Mouse (Mus musculus) liver, embryonic 16.5 days (tissue): ENCODE results near the gene Serf1. TPM values are rescaled to one million over a fixed set of nuclear protein-coding genes. Genes with fewer than 3 reads are reported as not detected.

Experiments used
- ATAC-seq: fragments of 200-750 bp; cut with Nextera tagmentation; 2 replicates; pipeline ENCODE4 v1.8.0; 2017; ENCODE audit warnings: low read depth, mild to moderate bottlenecking, moderate number of reproducible peaks, moderate library complexity
- H3K27ac ChIP-seq: fragments of 300-500 bp; sonication (generic); 2 replicates; pipeline ENCODE4 v1.5.1; 2014; ENCODE audit warnings: mild to moderate bottlenecking, low read length
- H3K27me3 ChIP-seq: fragments of 300-500 bp; sonication (generic); 2 replicates; pipeline ENCODE4 v1.6.1; 2014; ENCODE audit warnings: low read depth, low read length, mixed read lengths; ENCODE audit not compliant: control insufficient read depth, insufficient read depth
- H3K36me3 ChIP-seq: fragments of 300-500 bp; sonication (generic); 2 replicates; pipeline ENCODE4 v1.6.1; 2014; ENCODE audit warnings: mild to moderate bottlenecking; ENCODE audit not compliant: control insufficient read depth, insufficient read depth
- H3K4me1 ChIP-seq: fragments of 300-500 bp; sonication (generic); 2 replicates; pipeline ENCODE4 v1.6.1; 2014; ENCODE audit warnings: low read depth, low read length, mixed read lengths; ENCODE audit not compliant: control insufficient read depth
- H3K4me2 ChIP-seq: fragments of 300-500 bp; sonication (generic); 2 replicates; pipeline ENCODE4 v1.6.1; 2014; ENCODE audit warnings: low read depth, low read length, mixed read lengths
- H3K4me3 ChIP-seq: fragments of 300-500 bp; sonication (generic); 2 replicates; pipeline ENCODE4 v1.5.1; 2014; ENCODE audit warnings: low read depth, mild to moderate bottlenecking, low read length
- H3K9ac ChIP-seq: fragments of 300-500 bp; sonication (generic); 2 replicates; pipeline ENCODE4 v1.6.1; 2014; ENCODE audit warnings: low read depth, low read length
- H3K9me3 ChIP-seq: fragments of 300-500 bp; sonication (generic); replicated peaks from 2 replicates; pipeline ENCODE4 v1.6.1; 2016; ENCODE audit warnings: low read length; ENCODE audit not compliant: control insufficient read depth
- WGBS: fragments of 180-500 bp; shearing (Covaris S2); extraction: QIAGEN DNeasy Blood & Tissue Kit; methylation state at CpG from one replicate; pipeline ENCODE4 v1.1.7; 2014; ENCODE audit not compliant: insufficient replicate concordance; 5-methylcytosine and 5-hydroxymethylcytosine counted together
- polyA plus RNA-seq: library from polyadenylated mRNA; unstranded; fragments of >200 nt; fragmentation: Nextera tagmentation; extraction: Ambion mirVana; gene quantifications from 2 replicates; pipeline ENCODE4 v1.2.1, GENCODE M21; 2015

The Serf1 gene
- 15.3 and 16.1 TPM in 2 replicates for polyA plus RNA-seq

- Histone ChIP-seq H3K4me2 (peak within 1 kb of the TSS; percentile 97), H3K9me3 (no peaks in the 10 kb centered on the region), H3K36me3 (no peaks in the 10 kb centered on the region), H3K4me1 (peaks cover 13% of the 10 kb centered on the region), H3K4me3 (peak within 1 kb of the TSS; percentile 73), H3K27ac (no peak within 1 kb of the TSS; the same call in 1 of the 2 replicates), H3K9ac (peak within 1 kb of the TSS; percentile 71), H3K27me3 (no peaks in the 10 kb centered on the region; the same call in 1 of the 2 replicates)
- ATAC-seq: peak; percentile 40
- under 1% methylated on average over 75 of the region's 76 CpGs for WGBS
Observed at GRCm38 (mm10) chr13:100107652-100108472, at the start of gene Serf1. Gene Serf1 (plus strand): TSS chr13:100108012.

- Histone ChIP-seq H3K4me1 (no peaks in the 10 kb centered on the region), H3K27me3 (no peaks in the 10 kb centered on the region), H3K27ac (no peak overlapping the region), H3K4me2 (no peak overlapping the region), H3K4me3 (no peak overlapping the region), H3K36me3 (peaks cover 34% of the 10 kb centered on the region), H3K9me3 (no peaks in the 10 kb centered on the region), H3K9ac (no peak overlapping the region)
- 81% methylated on average over 3 of the region's 3 CpGs for WGBS
- ATAC-seq: no peak
Observed at GRCm38 (mm10) chr13:100063936-100064335, 43.9 kb upstream of the Serf1 start.

GRCm38 (mm10) chr13:100067821-100068220 is 40.0 kb upstream of the Serf1 start:
- Histone ChIP-seq H3K4me1 (no peaks in the 10 kb centered on the region), H3K9me3 (no peaks in the 10 kb centered on the region), H3K4me2 (no peak overlapping the region), H3K36me3 (peaks cover 37% of the 10 kb centered on the region), H3K27ac (no peak overlapping the region), H3K27me3 (no peaks in the 10 kb centered on the region), H3K4me3 (no peak overlapping the region), H3K9ac (no peak overlapping the region)
- 68% methylated on average over 6 of the region's 6 CpGs for WGBS
- no peak for ATAC-seq

GRCm38 (mm10) chr13:100071473-100071872 is 36.3 kb upstream of the Serf1 start:
- 73% methylated on average over 8 of the region's 8 CpGs for WGBS
- H3K4me1 ChIP-seq: no peaks in the 10 kb centered on the region
- H3K36me3 ChIP-seq: peaks cover 27% of the 10 kb centered on the region

GRCm38 (mm10) chr13:100098808-100099207 is 9.0 kb upstream of the Serf1 start:
- Histone ChIP-seq H3K9me3 (no peaks in the 10 kb centered on the region), H3K27me3 (no peaks in the 10 kb centered on the region), H3K36me3 (peaks cover 25% of the 10 kb centered on the region), H3K4me2 (no peak overlapping the region), H3K27ac (no peak overlapping the region), H3K4me1 (peaks cover 7% of the 10 kb centered on the region), H3K9ac (no peak overlapping the region), H3K4me3 (no peak overlapping the region)
- WGBS: 19% methylated on average over 6 of the region's 6 CpGs
- ATAC-seq: no peak

More at GRCm38 (mm10) chr13:100071473-100071872, 36.3 kb upstream of the Serf1 start:
- H3K4me3 ChIP-seq: no peak overlapping the region
- H3K27ac ChIP-seq: no peak overlapping the region
- no peak overlapping the region for H3K4me2 ChIP-seq
- H3K9me3 ChIP-seq: no peaks in the 10 kb centered on the region
- H3K9ac ChIP-seq: no peak overlapping the region
- no peaks in the 10 kb centered on the region for H3K27me3 ChIP-seq
- no peak for ATAC-seq

- H3K27me3 ChIP-seq: no peaks in the 10 kb centered on the region; the same call in 1 of the 2 replicates
- peak overlapping the region; percentile 92 for H3K9ac ChIP-seq
- peak; percentile 17 for ATAC-seq
- H3K27ac ChIP-seq: peak overlapping the region; percentile 55
- no peaks in the 10 kb centered on the region for H3K36me3 ChIP-seq
- H3K4me1 ChIP-seq: peaks cover 16% of the 10 kb centered on the region
- H3K4me2 ChIP-seq: peak overlapping the region; percentile 79
- 1% methylated on average over 15 of the region's 15 CpGs for WGBS
- no peaks in the 10 kb centered on the region for H3K9me3 ChIP-seq
- peak overlapping the region; percentile 93 for H3K4me3 ChIP-seq
Observed at GRCm38 (mm10) chr13:100103052-100103658, 4.7 kb upstream of the Serf1 start.

GRCm38 (mm10) chr13:100103748-100104254 is 4.0 kb upstream of the Serf1 start, which contains the start of gene Bdp1:
Gene Bdp1 (minus strand): TSS chr13:100104070.
- no peaks in the 10 kb centered on the region; the same call in 1 of the 2 replicates for H3K27me3 ChIP-seq
- peak within 1 kb of the TSS; percentile 93 for H3K4me3 ChIP-seq
- H3K36me3 ChIP-seq: no peaks in the 10 kb centered on the region
- peaks cover 20% of the 10 kb centered on the region for H3K4me1 ChIP-seq
- H3K27ac ChIP-seq: peak within 1 kb of the TSS; percentile 55
- WGBS: under 1% methylated on average over 44 of the region's 44 CpGs
- ATAC-seq: peak; percentile 81
- H3K9ac ChIP-seq: peak within 1 kb of the TSS; percentile 92
- H3K4me2 ChIP-seq: peak within 1 kb of the TSS; percentile 79
- no peaks in the 10 kb centered on the region for H3K9me3 ChIP-seq

GRCm38 (mm10) chr13:100112218-100112972 is 4.6 kb downstream of the Serf1 start:
- H3K4me1 ChIP-seq: peaks cover 10% of the 10 kb centered on the region
- H3K9ac ChIP-seq: no peak overlapping the region
- H3K4me3 ChIP-seq: no peak overlapping the region
- 30% methylated on average over 5 of the region's 5 CpGs for WGBS
- H3K9me3 ChIP-seq: no peaks in the 10 kb centered on the region
- H3K36me3 ChIP-seq: no peaks in the 10 kb centered on the region
- no peak for ATAC-seq
- no peak overlapping the region for H3K27ac ChIP-seq
- H3K27me3 ChIP-seq: no peaks in the 10 kb centered on the region
- H3K4me2 ChIP-seq: no peak overlapping the region
